Mouse (Mus musculus): ENCODE measurements around the gene Lkaaear1.

Gene Lkaaear1

DNA sequence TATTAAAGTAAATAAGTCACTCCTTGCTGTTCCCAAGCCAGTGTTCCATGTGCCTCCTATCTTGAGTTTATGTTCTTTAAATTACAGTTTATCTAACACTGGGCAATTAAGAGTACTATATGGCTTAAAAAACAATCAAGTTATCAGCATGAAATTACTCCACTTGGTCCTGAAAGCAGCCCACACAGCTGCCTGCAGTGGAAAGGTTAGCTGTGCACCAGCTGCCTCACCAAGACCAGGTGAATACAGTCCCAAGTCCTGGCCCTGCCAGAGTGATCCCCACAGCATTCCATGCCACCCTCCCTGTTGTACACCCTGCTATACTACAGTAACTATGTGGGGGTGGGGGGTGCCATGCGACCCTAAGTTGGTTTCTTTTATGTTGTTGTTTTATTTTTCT lies 44.7 kb downstream of the Lkaaear1 start:
- DNase-seq (ENCODE audit: low spot score): no peak

DNA sequence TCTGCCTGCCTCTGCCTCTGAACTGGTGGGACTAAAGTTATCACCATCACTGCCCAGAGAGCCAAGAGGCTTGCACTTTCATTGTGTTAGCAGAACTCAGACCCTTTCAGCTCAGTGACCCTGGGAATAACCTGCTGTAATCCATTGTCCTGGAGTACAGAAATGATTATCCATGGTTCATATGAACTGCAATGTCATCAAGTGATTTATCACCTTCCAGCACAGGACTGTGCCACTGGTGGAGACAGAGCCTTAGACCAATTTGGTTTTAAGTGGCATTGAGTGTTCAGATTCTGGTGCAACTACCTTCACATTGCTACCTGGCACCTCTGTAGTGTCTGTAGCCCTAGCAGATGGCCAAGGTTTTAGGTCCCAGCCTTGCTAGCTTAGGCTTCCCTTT lies 45.2 kb downstream of the Lkaaear1 start:
- no peak for DNase-seq (ENCODE audit: low spot score)

DNA sequence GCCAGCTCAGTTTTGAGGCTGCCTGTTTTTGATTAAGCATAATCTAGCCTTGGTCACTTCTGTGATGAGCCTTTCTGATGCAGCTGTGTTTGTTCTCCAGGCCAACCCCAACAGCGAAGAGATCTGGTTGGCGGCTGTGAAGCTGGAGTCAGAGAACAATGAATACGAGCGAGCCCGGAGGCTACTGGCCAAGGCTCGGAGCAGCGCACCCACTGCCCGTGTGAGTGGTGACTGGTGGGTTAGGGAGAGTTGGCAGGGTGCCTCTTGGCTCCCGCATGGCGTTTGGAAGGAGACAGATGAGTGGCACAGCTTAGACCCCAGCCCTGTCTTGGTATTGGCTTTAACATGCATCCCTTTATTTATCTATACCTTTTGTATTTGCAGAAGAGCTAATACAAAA lies 49.3 kb downstream of the Lkaaear1 start:
- DNase-seq (ENCODE audit: low spot score): no peak
